Mouse (Mus musculus): Measurements from ENCODE around the gene Vrtn. TPM values are rescaled to one million over a fixed set of nuclear protein-coding genes. Genes with fewer than 3 reads are reported as not detected.
A peak's percentile ranks its signal among the peaks of the same experiment; 100 is the strongest.

The Vrtn gene
- total and polyA plus RNA-seq, 2 experiments from 2014 or later = not detected

GRCm38 (mm10) chr12:84625116-84625515 lies 15.7 kb upstream of the Vrtn start:
- DNase-seq (ENCODE audit: low spot score) = peak; percentile 22
- no peak overlapping the region for H3K4me3 ChIP-seq (ENCODE audit: low read depth, low read length)
- 5% methylated on average over 9 of the region's 9 CpGs for WGBS
- TF ChIP-seq CTCF (IDR thresholded peaks at IDR 0.05) = no peak
- H3K4me2 ChIP-seq (ENCODE audit: low read depth, low read length, poor library complexity, severe bottlenecking) = no peak overlapping the region
- H3K36me3 ChIP-seq (ENCODE audit: insufficient read depth, low read length) = no peaks in the 10 kb centered on the region
- no peak for ATAC-seq (ENCODE audit: low FRiP score)
- no peaks in the 10 kb centered on the region for H3K27me3 ChIP-seq (ENCODE audit: insufficient read depth, low read length)
- peaks cover 5% of the 10 kb centered on the region for H3K4me1 ChIP-seq (ENCODE audit: insufficient read depth, low read length)
- no peak overlapping the region for H3K9ac ChIP-seq (replicated peaks; ENCODE audit: low read length, poor library complexity, severe bottlenecking)
- no peaks in the 10 kb centered on the region for H3K9me3 ChIP-seq (ENCODE audit: low read length)
- H3K27ac ChIP-seq (ENCODE audit: low read depth, low read length) = no peak overlapping the region

- Histone ChIP-seq H3K4me2 (ENCODE audit: low read depth, low read length, poor library complexity, severe bottlenecking) (no peak overlapping the region), H3K9ac (replicated peaks; ENCODE audit: low read length, poor library complexity, severe bottlenecking) (no peak overlapping the region), H3K27ac (ENCODE audit: low read depth, low read length) (no peak overlapping the region), H3K4me3 (ENCODE audit: low read depth, low read length) (no peak overlapping the region), H3K9me3 (ENCODE audit: low read length) (no peaks in the 10 kb centered on the region), H3K27me3 (ENCODE audit: insufficient read depth, low read length) (no peaks in the 10 kb centered on the region), H3K36me3 (ENCODE audit: insufficient read depth, low read length) (no peaks in the 10 kb centered on the region), H3K4me1 (ENCODE audit: insufficient read depth, low read length) (no peaks in the 10 kb centered on the region)
- no peak for TF ChIP-seq CTCF (IDR thresholded peaks at IDR 0.05)
- no peak for DNase-seq (ENCODE audit: low spot score)
- 79% methylated on average over 3 of the region's 3 CpGs for WGBS
- no peak for ATAC-seq (ENCODE audit: low FRiP score)
Measured at GRCm38 (mm10) chr12:84631867-84632266, 9.0 kb upstream of the Vrtn start.

GRCm38 (mm10) chr12:84640253-84640652 lies 566 bp upstream of the Vrtn start:
- no peak for TF ChIP-seq CTCF (IDR thresholded peaks at IDR 0.05)
- Histone ChIP-seq H3K36me3 (ENCODE audit: insufficient read depth, low read length) (no peaks in the 10 kb centered on the region), H3K9ac (replicated peaks; ENCODE audit: low read length, poor library complexity, severe bottlenecking) (no peak overlapping the region), H3K27me3 (ENCODE audit: insufficient read depth, low read length) (peaks cover 30% of the 10 kb centered on the region), H3K27ac (ENCODE audit: low read depth, low read length) (no peak overlapping the region), H3K9me3 (ENCODE audit: low read length) (no peaks in the 10 kb centered on the region), H3K4me1 (ENCODE audit: insufficient read depth, low read length) (no peaks in the 10 kb centered on the region), H3K4me2 (ENCODE audit: low read depth, low read length, poor library complexity, severe bottlenecking) (no peak overlapping the region), H3K4me3 (ENCODE audit: low read depth, low read length) (no peak overlapping the region)
- 12% methylated on average over 5 of the region's 6 CpGs for WGBS
- ATAC-seq (ENCODE audit: low FRiP score) (no peak), DNase-seq (ENCODE audit: low spot score) (no peak)

GRCm38 (mm10) chr12:84650234-84650633 lies 9.4 kb downstream of the Vrtn start:
- H3K4me3 ChIP-seq (ENCODE audit: low read depth, low read length) = no peak overlapping the region
- H3K4me1 ChIP-seq (ENCODE audit: insufficient read depth, low read length) = no peaks in the 10 kb centered on the region
- no peak overlapping the region for H3K4me2 ChIP-seq (ENCODE audit: low read depth, low read length, poor library complexity, severe bottlenecking)
- H3K9me3 ChIP-seq (ENCODE audit: low read length) = no peaks in the 10 kb centered on the region
- DNase-seq (ENCODE audit: low spot score) = no peak
- TF ChIP-seq CTCF (IDR thresholded peaks at IDR 0.05) = no peak
- WGBS = 88% methylated on average over 12 of the region's 13 CpGs
- 0 out of 2 replicates have a peak, but pooled peaks cover 5% of the 10 kb centered on the region for H3K27me3 ChIP-seq (ENCODE audit: insufficient read depth, low read length)
- no peak overlapping the region for H3K27ac ChIP-seq (ENCODE audit: low read depth, low read length)
- no peaks in the 10 kb centered on the region for H3K36me3 ChIP-seq (ENCODE audit: insufficient read depth, low read length)
- ATAC-seq (ENCODE audit: low FRiP score) = no peak
- H3K9ac ChIP-seq (replicated peaks; ENCODE audit: low read length, poor library complexity, severe bottlenecking) = no peak overlapping the region

GRCm38 (mm10) chr12:84653912-84654311 lies 13.1 kb downstream of the Vrtn start:
- Histone ChIP-seq H3K27me3 (ENCODE audit: insufficient read depth, low read length) (0 out of 2 replicates have a peak, but pooled peaks cover 5% of the 10 kb centered on the region), H3K4me2 (ENCODE audit: low read depth, low read length, poor library complexity, severe bottlenecking) (no peak overlapping the region), H3K9ac (replicated peaks; ENCODE audit: low read length, poor library complexity, severe bottlenecking) (no peak overlapping the region), H3K27ac (ENCODE audit: low read depth, low read length) (no peak overlapping the region), H3K4me1 (ENCODE audit: insufficient read depth, low read length) (no peaks in the 10 kb centered on the region), H3K36me3 (ENCODE audit: insufficient read depth, low read length) (no peaks in the 10 kb centered on the region), H3K4me3 (ENCODE audit: low read depth, low read length) (no peak overlapping the region), H3K9me3 (ENCODE audit: low read length) (no peaks in the 10 kb centered on the region)
- ATAC-seq (ENCODE audit: low FRiP score) = peak; percentile 31; the same call in 1 of the 2 replicates
- peak; percentile 70 for DNase-seq (ENCODE audit: low spot score)
- 21% methylated on average over 3 of the region's 3 CpGs for WGBS
- TF ChIP-seq CTCF (IDR thresholded peaks at IDR 0.05) = peak; percentile 99

- H3K4me3 ChIP-seq (ENCODE audit: low read depth, low read length) = no peak overlapping the region
- TF ChIP-seq CTCF (IDR thresholded peaks at IDR 0.05) = peak; percentile 48
- peak; percentile 51 for DNase-seq (ENCODE audit: low spot score)
- no peak for ATAC-seq (ENCODE audit: low FRiP score)
- no peaks in the 10 kb centered on the region for H3K4me1 ChIP-seq (ENCODE audit: insufficient read depth, low read length)
- no peak overlapping the region for H3K27ac ChIP-seq (ENCODE audit: low read depth, low read length)
- 92% methylated on average over 3 of the region's 3 CpGs for WGBS
- no peak overlapping the region for H3K4me2 ChIP-seq (ENCODE audit: low read depth, low read length, poor library complexity, severe bottlenecking)
- no peaks in the 10 kb centered on the region for H3K36me3 ChIP-seq (ENCODE audit: insufficient read depth, low read length)
- H3K27me3 ChIP-seq (ENCODE audit: insufficient read depth, low read length) = no peaks in the 10 kb centered on the region
- no peaks in the 10 kb centered on the region for H3K9me3 ChIP-seq (ENCODE audit: low read length)
- no peak overlapping the region for H3K9ac ChIP-seq (replicated peaks; ENCODE audit: low read length, poor library complexity, severe bottlenecking)
Measured at GRCm38 (mm10) chr12:84670555-84670954, 29.7 kb downstream of the Vrtn start.
